Mouse (Mus musculus): ENCODE data around the gene Spata31d1b. TPM values are rescaled to one million over a fixed set of nuclear protein-coding genes. Genes with fewer than 3 reads are reported as not detected.
"Not testable (repeated sequence)": the region's sequence is repeated elsewhere in the genome, so short reads cannot be mapped to it uniquely, and the experiment has no call there.

Spata31d1b gene
- total RNA-seq (2015; ENCODE audit: low replicate concordance) (not detected in 2 replicates), total RNA-seq (2017; ENCODE audit: low replicate concordance) (not detected in 2 replicates)

- not testable (repeated sequence) for ATAC-seq (replicated peaks; ENCODE audit: low FRiP score, poor library complexity, severe bottlenecking)
Observed at GRCm38 (mm10) chr13:59711984-59712383, at the start of gene Spata31d1b. TSS of gene Spata31d1b (plus strand) at chr13:59712284.

GRCm38 (mm10) chr13:59663939-59664712 lies 48.0 kb upstream of the Spata31d1b start:
- no peak for ATAC-seq (replicated peaks; ENCODE audit: low FRiP score, poor library complexity, severe bottlenecking)

- no peak for ATAC-seq (replicated peaks; ENCODE audit: low FRiP score, poor library complexity, severe bottlenecking)
Observed at GRCm38 (mm10) chr13:59667763-59668162, 44.3 kb upstream of the Spata31d1b start.

GRCm38 (mm10) chr13:59668501-59669093 lies 43.5 kb upstream of the Spata31d1b start:
- ATAC-seq (replicated peaks; ENCODE audit: low FRiP score, poor library complexity, severe bottlenecking) = peak; percentile 97

- no peak for ATAC-seq (replicated peaks; ENCODE audit: low FRiP score, poor library complexity, severe bottlenecking)
Observed at GRCm38 (mm10) chr13:59669946-59670345, 42.1 kb upstream of the Spata31d1b start.

- ATAC-seq (replicated peaks; ENCODE audit: low FRiP score, poor library complexity, severe bottlenecking) = no peak
Observed at GRCm38 (mm10) chr13:59671521-59671920, 40.6 kb upstream of the Spata31d1b start.

GRCm38 (mm10) chr13:59672248-59672647 lies 39.8 kb upstream of the Spata31d1b start:
- ATAC-seq (replicated peaks; ENCODE audit: low FRiP score, poor library complexity, severe bottlenecking) = no peak

GRCm38 (mm10) chr13:59673597-59673996 lies 38.5 kb upstream of the Spata31d1b start:
- ATAC-seq (replicated peaks; ENCODE audit: low FRiP score, poor library complexity, severe bottlenecking) = no peak

GRCm38 (mm10) chr13:59674215-59674614 lies 37.9 kb upstream of the Spata31d1b start:
- ATAC-seq (replicated peaks; ENCODE audit: low FRiP score, poor library complexity, severe bottlenecking) = no peak

- ATAC-seq (replicated peaks; ENCODE audit: low FRiP score, poor library complexity, severe bottlenecking) = peak; percentile 60
Observed at GRCm38 (mm10) chr13:59674761-59675150, 37.3 kb upstream of the Spata31d1b start.

- ATAC-seq (replicated peaks; ENCODE audit: low FRiP score, poor library complexity, severe bottlenecking) = peak; percentile 85
Observed at GRCm38 (mm10) chr13:59675151-59676011, 36.7 kb upstream of the Spata31d1b start, which contains the start of gene Golm1. TSS of gene Golm1 (minus strand) at chr13:59675811.

- no peak for ATAC-seq (replicated peaks; ENCODE audit: low FRiP score, poor library complexity, severe bottlenecking)
Observed at GRCm38 (mm10) chr13:59676316-59677229, 35.5 kb upstream of the Spata31d1b start.

GRCm38 (mm10) chr13:59679306-59679705 lies 32.8 kb upstream of the Spata31d1b start:
- no peak for ATAC-seq (replicated peaks; ENCODE audit: low FRiP score, poor library complexity, severe bottlenecking)

- no peak for ATAC-seq (replicated peaks; ENCODE audit: low FRiP score, poor library complexity, severe bottlenecking)
Observed at GRCm38 (mm10) chr13:59679908-59680307, 32.2 kb upstream of the Spata31d1b start.

- 0 out of 2 replicates have a peak, but pooled peaks have one; percentile 41 for ATAC-seq (replicated peaks; ENCODE audit: low FRiP score, poor library complexity, severe bottlenecking)
Observed at GRCm38 (mm10) chr13:59682629-59683028, 29.5 kb upstream of the Spata31d1b start.

- no peak for ATAC-seq (replicated peaks; ENCODE audit: low FRiP score, poor library complexity, severe bottlenecking)
Observed at GRCm38 (mm10) chr13:59685236-59685635, 26.8 kb upstream of the Spata31d1b start.

- ATAC-seq (replicated peaks; ENCODE audit: low FRiP score, poor library complexity, severe bottlenecking) = no peak
Observed at GRCm38 (mm10) chr13:59688338-59688770, 23.7 kb upstream of the Spata31d1b start.

- no peak for ATAC-seq (replicated peaks; ENCODE audit: low FRiP score, poor library complexity, severe bottlenecking)
Observed at GRCm38 (mm10) chr13:59689313-59689712, 22.8 kb upstream of the Spata31d1b start.

GRCm38 (mm10) chr13:59689843-59690242 lies 22.2 kb upstream of the Spata31d1b start:
- ATAC-seq (replicated peaks; ENCODE audit: low FRiP score, poor library complexity, severe bottlenecking) = no peak

Data from erythroblast, adult 5-6 weeks (primary cell).